Mouse (Mus musculus) kidney, embryonic 15.5 days (tissue): ENCODE data around the gene Aurka. TPM values are rescaled to one million over a fixed set of nuclear protein-coding genes. Genes with fewer than 3 reads are reported as not detected.

Experiments used
- ATAC-seq: fragments of 200-750 bp; cut with Nextera tagmentation; replicated peaks from 2 replicates; pipeline ENCODE4 v1.8.0; 2017; ENCODE audit warnings: moderate TSS enrichment; ENCODE audit not compliant: low FRiP score
- H3K27ac ChIP-seq: fragments of 300-500 bp; sonication (generic); 2 replicates; pipeline ENCODE4 v1.5.1; 2015; ENCODE audit warnings: mild to moderate bottlenecking, inconsistent platforms
- H3K27me3 ChIP-seq: fragments of 300-500 bp; sonication (generic); 2 replicates; pipeline ENCODE4 v1.6.1; 2015; ENCODE audit warnings: inconsistent platforms
- H3K36me3 ChIP-seq: fragments of 300-500 bp; sonication (generic); 2 replicates; pipeline ENCODE4 v1.6.1; 2015; ENCODE audit warnings: inconsistent platforms
- H3K4me1 ChIP-seq: fragments of 300-500 bp; sonication (generic); 2 replicates; pipeline ENCODE4 v1.6.1; 2015; ENCODE audit warnings: inconsistent platforms
- H3K4me2 ChIP-seq: fragments of 300-500 bp; sonication (generic); 2 replicates; pipeline ENCODE4 v1.6.1; 2015; ENCODE audit warnings: moderate library complexity, mild to moderate bottlenecking, inconsistent platforms
- H3K4me3 ChIP-seq: fragments of 300-500 bp; sonication (generic); replicated peaks from 2 replicates; pipeline ENCODE4 v1.5.1; 2015; ENCODE audit warnings: mild to moderate bottlenecking, inconsistent platforms
- H3K9ac ChIP-seq: fragments of 300-500 bp; sonication (generic); 2 replicates; pipeline ENCODE4 v1.6.1; 2015; ENCODE audit warnings: mild to moderate bottlenecking, inconsistent platforms
- H3K9me3 ChIP-seq: fragments of 300-500 bp; sonication (generic); replicated peaks from 2 replicates; pipeline ENCODE4 v1.6.1; 2016; ENCODE audit warnings: inconsistent platforms
- WGBS: fragments of 180-500 bp; shearing (Covaris S2); methylation state at CpG from one replicate; pipeline ENCODE4 v1.1.7; 2015; ENCODE audit warnings: mixed read lengths; 5-methylcytosine and 5-hydroxymethylcytosine counted together
- polyA plus RNA-seq: library from polyadenylated mRNA; unstranded; fragments of >200 nt; fragmentation: Nextera tagmentation; extraction: Ambion mirVana; gene quantifications from 2 replicates; pipeline ENCODE4 v1.2.1, GENCODE M21; 2015

Aurka gene
- polyA plus RNA-seq, 1 experiment from 2014 or later: 112 TPM

DNA sequence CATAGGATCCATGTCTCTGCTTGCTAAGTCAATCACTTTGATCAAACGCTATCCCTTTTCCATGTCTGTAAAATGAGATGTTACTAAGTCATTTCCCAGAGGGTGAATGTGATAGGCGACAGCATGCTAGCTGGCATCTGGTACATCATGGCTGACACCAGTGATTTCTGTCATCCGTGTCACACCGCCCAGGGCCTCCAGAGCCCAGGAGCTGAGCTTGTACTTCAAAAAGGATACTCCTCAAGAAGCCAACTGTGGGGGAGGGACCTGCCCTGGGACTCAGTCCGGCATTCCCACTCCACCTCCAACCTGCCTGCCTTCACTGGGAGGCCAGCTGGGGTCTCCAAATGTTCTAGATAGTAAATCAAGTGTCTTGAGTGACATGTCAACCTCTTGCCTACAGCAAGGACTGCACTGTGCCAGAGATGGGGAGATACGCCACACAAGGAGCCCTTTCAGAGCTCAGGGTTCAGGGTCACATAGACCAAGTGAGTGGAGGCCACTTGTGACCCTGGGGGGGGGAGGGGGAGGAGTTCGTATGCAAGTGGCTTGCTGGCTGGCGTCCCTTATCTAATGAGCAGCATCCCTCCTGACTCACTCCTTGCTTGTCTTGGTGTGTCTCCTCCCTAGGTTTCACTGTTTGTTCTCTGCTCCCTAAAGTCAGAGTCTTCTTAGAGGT lies 23.3 kb downstream of the Aurka start:
- Histone ChIP-seq H3K27me3 (no peaks in the 10 kb centered on the region), H3K4me1 (peaks cover 24% of the 10 kb centered on the region), H3K36me3 (no peaks in the 10 kb centered on the region), H3K27ac (no peak overlapping the region), H3K9ac (no peak overlapping the region), H3K9me3 (no peaks in the 10 kb centered on the region), H3K4me2 (peak overlapping the region; percentile 100; the same call in 1 of the 2 replicates), H3K4me3 (peak overlapping the region; percentile 78)
- no peak for ATAC-seq
- WGBS: 53% methylated on average over 8 of the region's 8 CpGs

DNA sequence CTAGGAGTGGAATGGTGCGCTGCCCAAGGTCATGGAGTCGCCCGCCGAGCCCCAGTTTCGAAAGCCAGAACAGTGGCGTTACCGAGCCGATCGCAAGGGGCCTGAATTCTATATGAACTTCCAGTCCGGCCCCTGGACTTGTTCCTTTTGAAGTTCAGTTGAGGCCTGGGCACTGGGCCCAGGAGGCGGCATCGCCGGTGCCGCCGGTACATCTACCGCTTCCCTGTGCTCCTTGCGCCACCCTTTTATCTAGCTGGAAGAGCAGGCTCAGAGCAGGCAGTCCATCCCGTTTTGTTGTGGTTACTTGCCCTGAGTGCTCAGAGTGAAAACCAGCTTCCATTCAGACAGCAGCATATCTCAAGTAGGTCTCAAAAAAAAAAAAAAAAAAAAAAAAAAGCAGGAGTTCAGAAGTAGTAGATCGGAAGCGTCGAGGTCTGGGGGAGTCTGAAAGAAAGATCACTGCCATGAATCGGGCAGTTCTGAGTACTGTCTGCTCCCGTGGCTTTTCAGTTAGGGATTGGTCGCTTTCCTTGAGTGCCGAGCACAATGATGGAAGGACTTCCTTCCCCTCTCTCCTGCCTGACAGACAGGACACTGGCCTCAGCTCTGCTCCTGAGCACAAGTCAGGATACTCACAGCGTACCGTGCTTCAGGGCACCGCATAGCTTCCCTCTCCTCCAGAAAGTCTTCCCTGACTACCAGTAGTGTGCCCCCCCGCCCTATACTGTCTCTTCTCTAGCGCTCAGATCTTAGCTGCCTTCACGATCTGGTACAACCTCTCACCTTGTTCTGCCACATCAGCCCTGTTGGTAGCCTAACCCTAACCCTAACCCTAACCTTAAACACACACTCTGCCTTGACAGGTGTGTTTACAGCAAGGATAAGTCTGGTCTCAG lies 24.1 kb downstream of the Aurka start:
- Histone ChIP-seq H3K4me2 (peak overlapping the region; percentile 100), H3K9me3 (no peaks in the 10 kb centered on the region), H3K4me1 (peaks cover 24% of the 10 kb centered on the region), H3K27me3 (no peaks in the 10 kb centered on the region), H3K27ac (peak overlapping the region; percentile 37; the same call in 1 of the 2 replicates), H3K9ac (peak overlapping the region; percentile 70), H3K4me3 (peak overlapping the region; percentile 78), H3K36me3 (no peaks in the 10 kb centered on the region)
- no peak for ATAC-seq
- WGBS: 9% methylated on average over 31 of the region's 31 CpGs

DNA sequence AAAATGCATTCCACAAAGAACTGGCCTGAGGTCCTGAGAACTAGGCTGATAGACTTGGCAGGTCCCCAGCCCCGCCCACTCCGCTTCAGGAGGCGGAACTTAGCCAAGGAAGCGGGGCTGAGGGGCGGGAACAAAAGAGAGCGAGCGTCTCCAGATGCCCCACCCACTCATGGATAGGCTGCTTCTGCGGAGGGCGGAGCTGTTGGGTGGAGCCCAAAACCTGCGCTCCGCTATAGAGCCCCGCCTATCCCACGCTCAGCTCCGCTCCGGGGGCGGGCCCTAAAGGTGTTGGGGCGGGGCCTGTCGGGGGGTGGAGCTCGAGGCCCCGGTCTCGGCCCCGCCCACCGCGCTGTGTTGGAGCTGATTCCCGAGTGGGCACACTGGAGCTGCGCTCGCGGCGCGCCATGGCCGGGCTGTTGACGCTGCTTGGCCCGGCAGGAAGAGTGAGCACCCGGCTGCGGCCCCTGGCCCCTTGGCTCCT lies 25.0 kb downstream of the Aurka start, which contains the start of gene Fam210b:
Gene Fam210b, plus strand, starts transcription at position 308 of the 481 bp plus-strand sequence.
- peak within 1 kb of the TSS; percentile 67 for H3K27ac ChIP-seq
- 0% methylated on average over 27 of the region's 35 CpGs for WGBS
- ATAC-seq: peak; percentile 96
- no peaks in the 10 kb centered on the region for H3K27me3 ChIP-seq
- peak within 1 kb of the TSS; percentile 78 for H3K4me3 ChIP-seq
- peak within 1 kb of the TSS; percentile 100 for H3K4me2 ChIP-seq
- no peaks in the 10 kb centered on the region for H3K9me3 ChIP-seq
- H3K4me1 ChIP-seq: peaks cover 20% of the 10 kb centered on the region
- no peaks in the 10 kb centered on the region for H3K36me3 ChIP-seq
- H3K9ac ChIP-seq: peak within 1 kb of the TSS; percentile 70

DNA sequence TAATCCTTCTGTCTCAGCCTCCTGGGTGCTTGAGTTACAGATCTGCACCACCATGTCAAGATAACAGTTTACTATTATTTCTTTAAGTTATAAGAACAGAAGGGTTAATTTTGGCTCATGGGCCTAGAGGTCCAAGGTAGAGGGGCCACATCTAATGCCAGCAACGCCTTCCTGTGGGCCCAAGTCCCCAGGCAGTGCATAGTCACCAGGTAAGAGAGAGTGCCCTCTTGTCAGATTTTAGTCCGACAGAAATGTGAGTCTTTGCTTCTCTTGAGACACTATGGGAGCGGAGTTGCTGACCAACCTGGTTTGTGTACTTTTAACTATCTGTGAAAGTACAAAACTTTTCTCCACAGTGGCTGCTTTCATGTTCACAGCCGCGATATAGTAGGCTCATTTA lies 25.7 kb downstream of the Aurka start:
- H3K9ac ChIP-seq: no peak overlapping the region
- no peaks in the 10 kb centered on the region for H3K9me3 ChIP-seq
- WGBS: 34% methylated on average over 5 of the region's 5 CpGs
- ATAC-seq: no peak
- H3K4me3 ChIP-seq: peak overlapping the region; percentile 78
- H3K4me2 ChIP-seq: peak overlapping the region; percentile 100
- H3K4me1 ChIP-seq: peaks cover 20% of the 10 kb centered on the region
- H3K27me3 ChIP-seq: no peaks in the 10 kb centered on the region
- no peaks in the 10 kb centered on the region for H3K36me3 ChIP-seq
- peak overlapping the region; percentile 67 for H3K27ac ChIP-seq

DNA sequence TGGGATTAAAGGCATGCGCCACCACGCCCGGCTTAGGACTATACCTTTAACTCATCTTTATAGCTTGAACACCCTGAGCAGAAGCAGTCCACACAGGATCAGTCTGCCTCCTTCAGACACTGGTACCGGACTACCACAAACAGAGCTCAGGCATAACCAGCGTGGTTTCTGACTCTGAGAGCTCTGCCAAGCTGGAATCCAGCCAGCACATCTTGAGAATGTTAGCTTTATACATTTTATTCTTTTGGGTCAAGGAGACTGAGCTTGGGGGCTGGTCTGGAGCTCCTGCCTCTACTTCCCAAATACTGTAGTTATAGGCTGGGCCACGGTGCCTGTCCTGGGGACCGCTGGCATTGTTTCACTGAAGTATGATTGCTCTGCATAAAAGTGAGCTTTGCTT lies 26.6 kb downstream of the Aurka start:
- H3K36me3 ChIP-seq: no peaks in the 10 kb centered on the region
- H3K9ac ChIP-seq: no peak overlapping the region
- no peaks in the 10 kb centered on the region for H3K27me3 ChIP-seq
- no peak for ATAC-seq
- H3K4me3 ChIP-seq: no peak overlapping the region
- no peak overlapping the region for H3K4me2 ChIP-seq
- H3K4me1 ChIP-seq: peaks cover 20% of the 10 kb centered on the region
- 93% methylated on average over 7 of the region's 7 CpGs for WGBS
- no peak overlapping the region for H3K27ac ChIP-seq
- H3K9me3 ChIP-seq: no peaks in the 10 kb centered on the region

DNA sequence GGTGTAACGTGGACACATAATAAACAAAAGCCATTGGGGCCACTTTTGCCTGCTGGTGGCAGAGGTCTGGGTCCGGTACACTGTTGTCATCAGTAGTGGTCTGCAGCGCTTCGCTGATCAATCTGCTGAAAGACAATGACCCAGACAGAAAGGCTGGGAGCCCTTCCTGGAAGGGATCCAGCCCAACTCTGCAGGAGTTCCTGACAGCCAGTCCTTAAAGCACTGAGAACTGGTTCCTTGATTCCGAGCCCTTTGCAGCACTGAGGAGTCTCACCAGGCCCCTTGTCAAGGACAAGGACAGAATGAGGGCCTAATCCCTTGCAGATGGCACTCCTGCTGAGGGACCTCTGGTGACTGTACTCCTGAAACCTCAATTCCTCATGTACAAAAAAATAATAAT lies 28.7 kb downstream of the Aurka start:
- Histone ChIP-seq H3K4me3 (no peak overlapping the region), H3K9ac (no peak overlapping the region), H3K4me1 (peaks cover 12% of the 10 kb centered on the region), H3K27ac (no peak overlapping the region), H3K27me3 (no peaks in the 10 kb centered on the region), H3K9me3 (no peaks in the 10 kb centered on the region), H3K4me2 (no peak overlapping the region), H3K36me3 (no peaks in the 10 kb centered on the region)
- 62% methylated on average over 5 of the region's 5 CpGs for WGBS
- ATAC-seq: no peak

DNA sequence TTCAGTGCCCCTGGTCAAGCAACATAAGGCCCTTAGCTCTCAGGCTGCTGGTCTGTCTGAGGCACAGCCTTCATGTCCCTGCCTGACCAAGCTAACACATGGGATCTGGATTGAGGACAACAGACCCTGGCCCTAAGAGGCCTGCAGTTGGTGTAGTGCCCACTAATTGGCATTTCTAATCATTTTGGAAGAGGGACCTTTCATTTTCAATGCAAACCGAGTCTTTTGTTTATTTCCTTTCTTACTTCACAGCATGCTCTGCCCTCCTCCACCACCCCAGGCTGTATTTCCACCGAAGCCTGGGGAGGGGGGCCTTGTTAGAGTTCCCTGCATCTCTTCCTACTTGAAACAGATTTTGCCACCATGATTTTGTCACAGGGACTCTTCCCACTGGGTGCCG lies 29.4 kb downstream of the Aurka start:
- Histone ChIP-seq H3K36me3 (no peaks in the 10 kb centered on the region), H3K27me3 (no peaks in the 10 kb centered on the region), H3K9me3 (no peaks in the 10 kb centered on the region), H3K4me2 (no peak overlapping the region), H3K4me1 (peaks cover 6% of the 10 kb centered on the region), H3K9ac (no peak overlapping the region), H3K4me3 (no peak overlapping the region), H3K27ac (no peak overlapping the region)
- ATAC-seq: no peak
- 66% methylated on average over 3 of the region's 3 CpGs for WGBS

DNA sequence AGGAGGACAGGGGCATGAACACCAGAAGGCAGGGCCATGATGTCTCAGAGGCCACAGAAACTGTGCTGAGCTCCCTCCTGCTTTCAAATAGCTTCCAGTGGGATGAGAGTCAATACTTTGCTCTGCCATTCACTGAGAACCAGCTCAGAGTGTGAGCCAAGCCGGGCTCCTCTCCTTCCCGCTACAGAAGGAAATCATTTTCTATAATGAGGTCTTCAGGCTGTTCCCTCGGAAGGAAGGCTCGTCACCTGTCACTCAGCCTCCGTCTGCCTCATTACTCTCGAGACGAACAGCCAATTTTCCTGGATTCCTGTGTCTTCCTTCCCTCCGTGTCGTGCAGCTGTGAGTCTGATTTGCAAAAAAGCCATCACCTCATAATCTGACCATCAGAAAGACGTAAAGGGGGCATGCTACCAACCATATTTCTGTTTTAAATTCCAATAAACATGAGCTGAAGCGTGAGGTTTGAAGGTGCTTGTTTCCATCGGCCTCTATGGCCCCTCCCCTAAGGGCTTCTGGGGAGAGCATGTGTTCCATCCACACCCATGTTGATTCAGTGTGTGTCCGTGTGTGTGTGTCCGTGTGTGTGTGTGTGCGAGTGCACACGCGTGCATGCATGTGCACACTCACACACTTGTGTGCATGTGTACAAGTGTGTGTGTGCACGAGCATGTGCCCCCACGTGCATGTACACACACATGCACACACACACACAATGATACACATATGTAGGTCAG lies 32.0 kb downstream of the Aurka start:
- Histone ChIP-seq H3K36me3 (no peaks in the 10 kb centered on the region), H3K27ac (no peak overlapping the region), H3K27me3 (no peaks in the 10 kb centered on the region), H3K4me2 (no peak overlapping the region), H3K4me3 (no peak overlapping the region), H3K9ac (no peak overlapping the region), H3K9me3 (no peaks in the 10 kb centered on the region), H3K4me1 (no peaks in the 10 kb centered on the region)
- ATAC-seq: no peak
- 60% methylated on average over 19 of the region's 19 CpGs for WGBS

DNA sequence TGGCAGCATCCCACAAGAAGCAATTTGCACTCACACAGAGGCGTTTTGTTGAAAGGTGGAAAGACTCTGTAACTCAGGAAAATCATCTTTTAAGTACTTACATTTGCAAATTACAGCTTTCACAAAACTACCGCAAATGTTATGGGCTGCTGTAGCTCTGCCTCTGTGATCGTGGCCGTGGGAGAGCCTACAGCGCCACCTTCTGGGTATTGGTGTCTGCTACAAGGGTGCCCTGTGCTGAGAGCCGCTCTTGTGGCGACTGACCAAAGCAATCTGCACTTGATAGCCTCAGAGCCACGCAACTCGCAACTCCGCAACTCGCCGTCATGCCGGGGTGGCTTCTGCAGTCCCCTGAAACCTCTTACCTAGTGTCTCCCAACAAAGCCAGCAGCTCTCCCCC lies 41.2 kb downstream of the Aurka start:
- no peak overlapping the region for H3K27ac ChIP-seq
- no peak overlapping the region for H3K4me2 ChIP-seq
- H3K27me3 ChIP-seq: peaks cover 32% of the 10 kb centered on the region
- H3K4me1 ChIP-seq: no peaks in the 10 kb centered on the region
- H3K36me3 ChIP-seq: no peaks in the 10 kb centered on the region
- H3K9me3 ChIP-seq: no peaks in the 10 kb centered on the region
- no peak overlapping the region for H3K4me3 ChIP-seq
- H3K9ac ChIP-seq: no peak overlapping the region
- WGBS: 6% methylated on average over 13 of the region's 13 CpGs
- ATAC-seq: no peak

DNA sequence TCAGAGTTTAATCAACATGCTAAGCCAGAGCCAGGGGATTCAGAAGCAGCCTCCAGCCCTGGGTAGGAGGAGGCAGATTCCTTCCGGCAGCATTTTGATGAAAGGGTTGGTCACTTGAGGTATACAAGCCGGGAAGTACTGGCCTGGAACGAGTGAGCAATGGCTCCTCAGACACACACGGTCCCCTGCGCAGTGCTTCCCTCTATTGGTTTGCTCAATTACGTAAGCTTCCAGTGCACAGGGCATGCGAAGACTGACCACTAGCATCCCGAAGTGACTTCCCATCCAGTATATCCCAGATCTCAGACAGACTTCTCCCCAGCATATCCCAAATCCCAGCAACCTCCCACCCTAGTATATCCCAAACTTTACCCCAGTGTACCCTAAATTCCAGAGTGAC lies 42.1 kb downstream of the Aurka start:
- Histone ChIP-seq H3K27me3 (peaks cover 32% of the 10 kb centered on the region), H3K9ac (no peak overlapping the region), H3K4me1 (no peaks in the 10 kb centered on the region), H3K4me3 (no peak overlapping the region), H3K9me3 (no peaks in the 10 kb centered on the region), H3K27ac (no peak overlapping the region), H3K4me2 (no peak overlapping the region), H3K36me3 (no peaks in the 10 kb centered on the region)
- 43% methylated on average over 8 of the region's 8 CpGs for WGBS
- ATAC-seq: no peak

DNA sequence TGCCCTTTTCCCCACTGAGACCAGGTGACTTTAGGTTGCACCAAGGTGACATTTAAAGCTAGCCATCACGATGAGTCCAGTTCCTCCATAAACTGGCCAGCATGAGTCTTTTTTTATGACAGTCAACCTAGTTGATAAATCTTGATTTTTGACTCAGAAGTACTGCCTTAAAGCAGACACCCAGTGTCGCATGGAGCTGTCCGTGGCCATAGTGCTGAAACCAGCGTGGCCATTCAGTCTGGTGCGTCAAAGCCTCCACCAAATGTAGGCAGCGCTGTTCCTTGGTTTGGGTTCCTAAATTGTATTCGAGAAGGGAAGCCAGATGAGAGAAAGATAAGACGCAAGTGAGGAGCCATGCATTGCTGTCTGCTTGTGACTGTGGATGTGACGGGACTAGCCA lies 49.5 kb downstream of the Aurka start:
- Histone ChIP-seq H3K4me3 (no peak overlapping the region), H3K27ac (no peak overlapping the region), H3K4me1 (no peaks in the 10 kb centered on the region), H3K9ac (no peak overlapping the region), H3K9me3 (no peaks in the 10 kb centered on the region), H3K4me2 (no peak overlapping the region), H3K27me3 (0 out of 2 replicates have a peak, but pooled peaks cover 4% of the 10 kb centered on the region), H3K36me3 (no peaks in the 10 kb centered on the region)
- whole genome bisulfite sequencing: 9% methylated on average over 9 of the region's 9 CpGs
- ATAC-seq: no peak

DNA sequence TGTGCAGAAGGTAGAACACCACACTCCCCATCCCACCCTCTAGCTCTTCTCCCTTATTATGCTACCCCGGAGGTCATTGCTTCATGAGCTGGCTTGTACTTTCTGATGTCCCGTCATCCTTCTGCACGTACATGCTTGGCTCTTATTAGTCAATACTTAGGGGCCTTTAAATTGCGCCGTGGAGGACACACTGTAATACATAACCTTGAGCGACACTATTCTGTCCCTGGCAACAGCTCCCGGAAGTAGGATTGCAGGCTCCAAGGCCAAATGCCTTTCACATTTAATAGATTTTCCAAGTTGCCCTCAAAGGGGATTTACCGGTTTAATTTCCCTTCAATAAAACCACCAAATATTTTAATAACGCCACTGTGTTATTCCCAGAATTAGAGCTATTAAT lies 58.6 kb downstream of the Aurka start:
- Histone ChIP-seq H3K4me1 (no peaks in the 10 kb centered on the region), H3K36me3 (no peaks in the 10 kb centered on the region), H3K4me2 (no peak overlapping the region), H3K27ac (no peak overlapping the region), H3K9me3 (no peaks in the 10 kb centered on the region), H3K27me3 (no peaks in the 10 kb centered on the region), H3K4me3 (no peak overlapping the region), H3K9ac (no peak overlapping the region)
- WGBS: 91% methylated on average over 9 of the region's 9 CpGs
- ATAC-seq: no peak
